8 mouse cellular contexts compared by ENCODE assay signal in the genomic region with DNA sequence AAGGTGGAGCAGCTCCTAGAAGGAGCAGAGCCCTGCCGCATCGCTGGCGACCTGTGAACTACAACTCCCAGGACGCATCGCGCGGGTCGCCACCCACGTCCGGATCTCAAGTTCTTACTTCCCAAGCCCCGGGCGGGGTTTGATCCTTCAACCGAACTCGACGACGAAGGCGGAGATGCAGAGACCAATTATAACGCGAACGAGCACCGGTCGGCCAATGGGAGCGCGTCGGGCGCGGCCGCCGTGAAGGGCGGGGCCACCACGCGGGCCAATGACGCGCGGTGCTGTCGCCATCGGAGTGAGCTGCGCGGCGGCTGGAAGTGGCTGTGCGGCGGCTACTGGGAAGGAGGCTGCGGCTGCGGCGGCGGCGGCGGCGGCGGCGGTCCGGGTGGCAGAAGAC. TPM values are rescaled to one million over a fixed set of nuclear protein-coding genes. Genes with fewer than 3 reads are reported as not detected.
DNase-seq lines count a peak whose midpoint lies in the region; ATAC-seq lines count a peak whose summit lies in the region.

A gene (plus strand): TSS at position 284 of the 400 bp plus-strand sequence.

- H3K9me3 ChIP-seq in heart, embryonic 13.5 days, result no peaks in the 10 kb centered on the region
- H3K9me3 ChIP-seq in liver, embryonic 12.5 days (replicated peaks), result no peaks in the 10 kb centered on the region
- no peaks in the 10 kb centered on the region for H3K9me3 ChIP-seq in stomach, embryonic 15.5 days

- peak within 1 kb of the TSS; percentile 86 for H3K9ac ChIP-seq in heart, embryonic 13.5 days
- H3K9ac ChIP-seq in liver, embryonic 12.5 days, result peak within 1 kb of the TSS; percentile 92
- peak within 1 kb of the TSS; percentile 64 for H3K9ac ChIP-seq in stomach, embryonic 15.5 days

- DNase-seq in CD4-positive, CD25-positive, alpha-beta regulatory T cell, adult 2 months (ENCODE audit: low read depth, low spot score), result peak; percentile 99
- DNase-seq in fat pad, adult 2 months (ENCODE audit: extremely low read depth, low read depth, low spot score), result peak; percentile 90
- DNase-seq in kidney, postnatal 10 days, result peak; percentile 98
- peak; percentile 96 to 97 for DNase-seq in natural killer cell, adult 2 months (ENCODE audit: low spot score in 2 of 2)

- peaks cover 47% of the 10 kb centered on the region for H3K36me3 ChIP-seq in heart, embryonic 13.5 days
- peaks cover 54% of the 10 kb centered on the region for H3K36me3 ChIP-seq in liver, embryonic 12.5 days
- peaks cover 13% of the 10 kb centered on the region for H3K36me3 ChIP-seq in stomach, embryonic 15.5 days

- peak within 1 kb of the TSS; percentile 78 for H3K4me3 ChIP-seq in brown adipose tissue, adult 24 weeks (ENCODE audit: insufficient read depth, low read depth, low read length)
- H3K4me3 ChIP-seq in heart, embryonic 13.5 days, result peak within 1 kb of the TSS; percentile 69
- H3K4me3 ChIP-seq in liver, embryonic 12.5 days, result peak within 1 kb of the TSS; percentile 84
- peak within 1 kb of the TSS; percentile 79 for H3K4me3 ChIP-seq in stomach, embryonic 15.5 days (replicated peaks)

- H3K27ac ChIP-seq in brown adipose tissue, adult 24 weeks (replicated peaks; ENCODE audit: low read depth, low read length), result no peak within 1 kb of the TSS
- peak within 1 kb of the TSS; percentile 53 for H3K27ac ChIP-seq in heart, embryonic 13.5 days (replicated peaks)
- peak within 1 kb of the TSS; percentile 82 for H3K27ac ChIP-seq in liver, embryonic 12.5 days
- H3K27ac ChIP-seq in stomach, embryonic 15.5 days, result peak within 1 kb of the TSS; percentile 45; the same call in 1 of the 2 replicates

- H3K4me2 ChIP-seq in heart, embryonic 13.5 days, result peak within 1 kb of the TSS; percentile 93
- H3K4me2 ChIP-seq in liver, embryonic 12.5 days, result peak within 1 kb of the TSS; percentile 95
- peak within 1 kb of the TSS; percentile 78 for H3K4me2 ChIP-seq in stomach, embryonic 15.5 days

- WGBS in heart, embryonic 13.5 days, result under 1% methylated on average over 45 of the region's 52 CpGs
- WGBS in liver, embryonic 12.5 days (ENCODE audit: insufficient replicate concordance), result under 1% methylated on average over 48 of the region's 52 CpGs
- WGBS in stomach, embryonic 15.5 days, result under 1% methylated on average over 52 of the region's 52 CpGs

- no peaks in the 10 kb centered on the region for H3K27me3 ChIP-seq in heart, embryonic 13.5 days (replicated peaks)
- no peaks in the 10 kb centered on the region for H3K27me3 ChIP-seq in liver, embryonic 12.5 days (replicated peaks)
- H3K27me3 ChIP-seq in stomach, embryonic 15.5 days (replicated peaks), result no peaks in the 10 kb centered on the region

- peak; percentile 86 for ATAC-seq in heart, embryonic 13.5 days (ENCODE audit: extremely low read depth, insufficient number of reproducible peaks, low FRiP score, low TSS enrichment)
- ATAC-seq in liver, embryonic 12.5 days, result peak; percentile 83
- peak; percentile 87 for ATAC-seq in stomach, embryonic 15.5 days (ENCODE audit: insufficient read depth, low FRiP score, low read depth)

- peaks cover 3% of the 10 kb centered on the region; the same call in 1 of the 2 replicates for H3K4me1 ChIP-seq in brown adipose tissue, adult 24 weeks (ENCODE audit: control insufficient read depth, insufficient read depth, insufficient read length, low read length)
- H3K4me1 ChIP-seq in heart, embryonic 13.5 days, result peaks cover 33% of the 10 kb centered on the region
- peaks cover 45% of the 10 kb centered on the region for H3K4me1 ChIP-seq in liver, embryonic 12.5 days
- peaks cover 21% of the 10 kb centered on the region for H3K4me1 ChIP-seq in stomach, embryonic 15.5 days

RNA-seq across cellular contexts. Expression of the gene that starts here (rescaled TPM):
- 23.6 and 34.4 TPM in 2 replicates for polyA plus RNA-seq in brown adipose tissue, adult 24 weeks (2012; ENCODE audit: insufficient read depth, insufficient read length, missing spikeins)
- polyA plus RNA-seq in heart, embryonic 13.5 days (2015; fragmentation: Nextera tagmentation; extraction: Ambion mirVana), result 75.6 and 87.1 TPM in 2 replicates
- polyA plus RNA-seq in liver, embryonic 12.5 days (2016; fragmentation: Nextera tagmentation; extraction: Ambion mirVana), result 60.6 and 63.1 TPM in 2 replicates
- polyA plus RNA-seq in stomach, embryonic 15.5 days (2015; fragmentation: Nextera tagmentation; extraction: Ambion mirVana), result 90.2 and 92.4 TPM in 2 replicates
